Mouse (Mus musculus): ENCODE results near the gene Wnt7a. TPM values are rescaled to one million over a fixed set of nuclear protein-coding genes. Genes with fewer than 3 reads are reported as not detected.

Gene Wnt7a
- polyA plus RNA-seq, 1 experiment from 2014 or later = not detected

DNA sequence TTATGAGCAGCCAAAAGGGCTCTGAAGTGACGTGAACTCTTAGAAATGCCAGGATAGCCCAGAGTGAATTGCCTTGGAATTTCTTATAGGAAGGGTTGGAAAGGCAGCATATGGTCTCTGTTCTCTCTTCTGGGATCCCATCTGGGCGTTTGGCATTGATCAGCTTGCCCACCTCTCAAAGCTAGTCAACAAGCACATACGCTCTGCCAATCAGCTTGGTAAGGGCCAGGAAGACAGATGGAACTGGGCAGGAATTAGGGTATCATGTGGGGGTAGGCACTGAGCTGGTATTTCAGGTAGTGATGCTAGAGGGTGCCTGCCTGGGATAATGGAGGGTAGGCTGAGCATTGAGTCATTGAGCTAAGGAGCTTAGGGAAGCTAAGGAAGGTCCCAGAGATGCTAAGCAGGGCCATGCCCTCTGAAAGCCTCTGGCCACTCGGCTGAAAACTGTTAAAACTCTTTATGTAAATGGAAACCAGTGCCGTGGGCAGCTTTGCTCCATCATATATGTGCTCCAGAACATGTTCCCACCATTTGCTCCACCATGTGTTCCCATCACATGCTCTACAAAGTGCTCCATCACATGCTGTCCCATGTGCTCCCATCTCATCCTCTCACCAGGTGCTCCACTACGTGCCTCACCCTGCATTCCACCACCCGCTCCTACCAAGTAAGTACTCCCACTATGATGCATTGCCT lies 51.3 kb downstream of the Wnt7a start:
- H3K36me3 ChIP-seq (ENCODE audit: control insufficient read depth, insufficient read depth) = no peaks in the 10 kb centered on the region
- ATAC-seq (ENCODE audit: low read depth) = no peak
- no peak overlapping the region for H3K27ac ChIP-seq (ENCODE audit: low read length)
- H3K4me2 ChIP-seq (ENCODE audit: low read depth, low read length) = no peak overlapping the region
- H3K4me3 ChIP-seq (ENCODE audit: low read depth, low read length) = no peak overlapping the region
- WGBS (ENCODE audit: insufficient replicate concordance) = 57% methylated on average over 7 of the region's 7 CpGs
- H3K27me3 ChIP-seq (ENCODE audit: control insufficient read depth, insufficient read depth, low read depth, low read length) = no peaks in the 10 kb centered on the region
- no peaks in the 10 kb centered on the region for H3K4me1 ChIP-seq (ENCODE audit: control insufficient read depth, low read depth, low read length)
- no peaks in the 10 kb centered on the region for H3K9me3 ChIP-seq (replicated peaks; ENCODE audit: control insufficient read depth, low read length)
- H3K9ac ChIP-seq (ENCODE audit: low read depth, low read length) = no peak overlapping the region

GRCm38 (mm10) chr6:91358866-91359656 lies 52.1 kb downstream of the Wnt7a start:
- WGBS (ENCODE audit: insufficient replicate concordance) = 53% methylated on average over 6 of the region's 6 CpGs
- no peaks in the 10 kb centered on the region for H3K9me3 ChIP-seq (replicated peaks; ENCODE audit: control insufficient read depth, low read length)
- H3K36me3 ChIP-seq (ENCODE audit: control insufficient read depth, insufficient read depth) = no peaks in the 10 kb centered on the region
- H3K27ac ChIP-seq (ENCODE audit: low read length) = no peak overlapping the region
- no peak overlapping the region for H3K9ac ChIP-seq (ENCODE audit: low read depth, low read length)
- no peak overlapping the region for H3K4me2 ChIP-seq (ENCODE audit: low read depth, low read length)
- H3K4me1 ChIP-seq (ENCODE audit: control insufficient read depth, low read depth, low read length) = no peaks in the 10 kb centered on the region
- H3K27me3 ChIP-seq (ENCODE audit: control insufficient read depth, insufficient read depth, low read depth, low read length) = no peaks in the 10 kb centered on the region
- H3K4me3 ChIP-seq (ENCODE audit: low read depth, low read length) = no peak overlapping the region
- no peak for ATAC-seq (ENCODE audit: low read depth)

DNA sequence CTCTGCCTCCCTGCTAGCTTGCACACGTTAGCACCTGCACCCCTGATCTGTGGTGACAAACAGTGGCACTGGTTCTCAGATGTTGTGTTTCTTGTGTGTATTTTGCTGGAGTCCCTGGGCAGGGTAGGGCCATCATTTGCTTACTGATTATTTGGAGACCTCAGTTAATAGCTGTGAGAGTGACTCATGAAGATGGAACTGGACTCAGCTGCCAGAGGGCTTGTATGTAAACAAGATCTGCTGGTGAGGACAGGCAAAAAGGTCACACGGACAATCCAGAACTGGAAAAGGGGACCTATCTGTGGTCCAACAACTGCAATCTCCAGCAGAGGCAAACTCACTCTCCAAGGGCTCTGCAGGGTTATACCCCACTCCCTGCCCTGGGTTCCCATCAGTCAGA lies 52.8 kb downstream of the Wnt7a start:
- no peaks in the 10 kb centered on the region for H3K9me3 ChIP-seq (replicated peaks; ENCODE audit: control insufficient read depth, low read length)
- no peak for ATAC-seq (ENCODE audit: low read depth)
- H3K9ac ChIP-seq (ENCODE audit: low read depth, low read length) = no peak overlapping the region
- no peaks in the 10 kb centered on the region for H3K4me1 ChIP-seq (ENCODE audit: control insufficient read depth, low read depth, low read length)
- no peak overlapping the region for H3K4me3 ChIP-seq (ENCODE audit: low read depth, low read length)
- no peak overlapping the region for H3K4me2 ChIP-seq (ENCODE audit: low read depth, low read length)
- no peaks in the 10 kb centered on the region for H3K36me3 ChIP-seq (ENCODE audit: control insufficient read depth, insufficient read depth)
- H3K27me3 ChIP-seq (ENCODE audit: control insufficient read depth, insufficient read depth, low read depth, low read length) = no peaks in the 10 kb centered on the region
- 49% methylated on average over 2 of the region's 2 CpGs for WGBS (ENCODE audit: insufficient replicate concordance)
- no peak overlapping the region for H3K27ac ChIP-seq (ENCODE audit: low read length)

GRCm38 (mm10) chr6:91357238-91357876 lies 53.8 kb downstream of the Wnt7a start:
- Histone ChIP-seq H3K4me3 (ENCODE audit: low read depth, low read length) (no peak overlapping the region), H3K9me3 (replicated peaks; ENCODE audit: control insufficient read depth, low read length) (no peaks in the 10 kb centered on the region), H3K27me3 (ENCODE audit: control insufficient read depth, insufficient read depth, low read depth, low read length) (no peaks in the 10 kb centered on the region), H3K4me1 (ENCODE audit: control insufficient read depth, low read depth, low read length) (no peaks in the 10 kb centered on the region), H3K27ac (ENCODE audit: low read length) (no peak overlapping the region), H3K9ac (ENCODE audit: low read depth, low read length) (no peak overlapping the region), H3K36me3 (ENCODE audit: control insufficient read depth, insufficient read depth) (no peaks in the 10 kb centered on the region), H3K4me2 (ENCODE audit: low read depth, low read length) (no peak overlapping the region)
- ATAC-seq (ENCODE audit: low read depth) = no peak
- 41% methylated on average over 13 of the region's 13 CpGs for WGBS (ENCODE audit: insufficient replicate concordance)

GRCm38 (mm10) chr6:91349620-91350019 lies 61.5 kb downstream of the Wnt7a start:
- no peak overlapping the region for H3K4me2 ChIP-seq (ENCODE audit: low read depth, low read length)
- H3K36me3 ChIP-seq (ENCODE audit: control insufficient read depth, insufficient read depth) = no peaks in the 10 kb centered on the region
- no peak overlapping the region for H3K9ac ChIP-seq (ENCODE audit: low read depth, low read length)
- H3K4me1 ChIP-seq (ENCODE audit: control insufficient read depth, low read depth, low read length) = no peaks in the 10 kb centered on the region
- H3K4me3 ChIP-seq (ENCODE audit: low read depth, low read length) = no peak overlapping the region
- no peaks in the 10 kb centered on the region for H3K9me3 ChIP-seq (replicated peaks; ENCODE audit: control insufficient read depth, low read length)
- no peak for ATAC-seq (ENCODE audit: low read depth)
- no peak overlapping the region for H3K27ac ChIP-seq (ENCODE audit: low read length)
- no peaks in the 10 kb centered on the region for H3K27me3 ChIP-seq (ENCODE audit: control insufficient read depth, insufficient read depth, low read depth, low read length)
- 34% methylated on average over 9 of the region's 9 CpGs for WGBS (ENCODE audit: insufficient replicate concordance)

- 19% methylated on average over 7 of the region's 7 CpGs for WGBS (ENCODE audit: insufficient replicate concordance)
- no peak overlapping the region for H3K27ac ChIP-seq (ENCODE audit: low read length)
- H3K4me1 ChIP-seq (ENCODE audit: control insufficient read depth, low read depth, low read length) = no peaks in the 10 kb centered on the region
- no peak overlapping the region for H3K4me2 ChIP-seq (ENCODE audit: low read depth, low read length)
- H3K4me3 ChIP-seq (ENCODE audit: low read depth, low read length) = no peak overlapping the region
- no peaks in the 10 kb centered on the region for H3K27me3 ChIP-seq (ENCODE audit: control insufficient read depth, insufficient read depth, low read depth, low read length)
- ATAC-seq (ENCODE audit: low read depth) = no peak
- H3K9ac ChIP-seq (ENCODE audit: low read depth, low read length) = no peak overlapping the region
- H3K9me3 ChIP-seq (replicated peaks; ENCODE audit: control insufficient read depth, low read length) = no peaks in the 10 kb centered on the region
- H3K36me3 ChIP-seq (ENCODE audit: control insufficient read depth, insufficient read depth) = no peaks in the 10 kb centered on the region
Measured at GRCm38 (mm10) chr6:91347721-91348120, 63.4 kb downstream of the Wnt7a start.

DNA sequence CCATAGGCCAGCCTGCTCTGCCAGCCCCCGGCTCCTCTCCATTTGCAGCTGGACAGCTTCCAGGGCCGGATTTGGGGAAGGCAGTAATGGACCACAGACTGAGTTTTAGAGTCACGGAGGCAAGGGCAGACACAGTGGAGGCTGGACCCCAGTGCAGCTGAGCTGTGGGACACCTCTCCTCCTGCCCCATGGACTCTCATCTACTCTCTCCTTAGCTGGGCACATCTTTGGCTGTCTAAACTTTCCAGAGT lies 64.3 kb downstream of the Wnt7a start:
- no peak overlapping the region for H3K4me2 ChIP-seq (ENCODE audit: low read depth, low read length)
- 57% methylated on average over 3 of the region's 3 CpGs for WGBS (ENCODE audit: insufficient replicate concordance)
- H3K9me3 ChIP-seq (replicated peaks; ENCODE audit: control insufficient read depth, low read length) = no peaks in the 10 kb centered on the region
- ATAC-seq (ENCODE audit: low read depth) = no peak
- no peak overlapping the region for H3K9ac ChIP-seq (ENCODE audit: low read depth, low read length)
- H3K27ac ChIP-seq (ENCODE audit: low read length) = no peak overlapping the region
- H3K4me3 ChIP-seq (ENCODE audit: low read depth, low read length) = no peak overlapping the region
- no peaks in the 10 kb centered on the region for H3K36me3 ChIP-seq (ENCODE audit: control insufficient read depth, insufficient read depth)
- H3K4me1 ChIP-seq (ENCODE audit: control insufficient read depth, low read depth, low read length) = no peaks in the 10 kb centered on the region
- H3K27me3 ChIP-seq (ENCODE audit: control insufficient read depth, insufficient read depth, low read depth, low read length) = no peaks in the 10 kb centered on the region

- WGBS (ENCODE audit: insufficient replicate concordance) = 32% methylated on average over 10 of the region's 10 CpGs
- no peaks in the 10 kb centered on the region for H3K27me3 ChIP-seq (ENCODE audit: control insufficient read depth, insufficient read depth, low read depth, low read length)
- no peak overlapping the region for H3K27ac ChIP-seq (ENCODE audit: low read length)
- no peaks in the 10 kb centered on the region for H3K9me3 ChIP-seq (replicated peaks; ENCODE audit: control insufficient read depth, low read length)
- H3K36me3 ChIP-seq (ENCODE audit: control insufficient read depth, insufficient read depth) = no peaks in the 10 kb centered on the region
- no peak overlapping the region for H3K9ac ChIP-seq (ENCODE audit: low read depth, low read length)
- H3K4me1 ChIP-seq (ENCODE audit: control insufficient read depth, low read depth, low read length) = no peaks in the 10 kb centered on the region
- no peak for ATAC-seq (ENCODE audit: low read depth)
- H3K4me2 ChIP-seq (ENCODE audit: low read depth, low read length) = no peak overlapping the region
- no peak overlapping the region for H3K4me3 ChIP-seq (ENCODE audit: low read depth, low read length)
Measured at GRCm38 (mm10) chr6:91346071-91346905, 64.9 kb downstream of the Wnt7a start.
